Mouse (Mus musculus) ovary, postnatal 10 days (tissue): ENCODE data around the gene Ncmap.

Source experiments
- DNase-seq: peaks from one replicate; pipeline ENCODE4 v3.0.0; 2022; ENCODE audit warnings: low spot score

The Ncmap gene

GRCm38 (mm10) chr4:135352326-135353065, 45.5 kb downstream of the Ncmap start:
- DNase-seq: no peak

- no peak for DNase-seq
Measured at GRCm38 (mm10) chr4:135337376-135337942, 60.6 kb downstream of the Ncmap start.

GRCm38 (mm10) chr4:135336023-135336357, 62.0 kb downstream of the Ncmap start:
- DNase-seq: no peak

- no peak for DNase-seq
Measured at GRCm38 (mm10) chr4:135335327-135336022, 62.6 kb downstream of the Ncmap start.

- DNase-seq: no peak
Measured at GRCm38 (mm10) chr4:135326469-135326868, 71.6 kb downstream of the Ncmap start.

GRCm38 (mm10) chr4:135326046-135326445, 72.0 kb downstream of the Ncmap start:
- no peak for DNase-seq

- no peak for DNase-seq
Measured at GRCm38 (mm10) chr4:135323021-135323420, 75.0 kb downstream of the Ncmap start.
